Mouse (Mus musculus) hindbrain, embryonic 13.5 days (tissue): ENCODE data around the gene Hacd3. TPM values are rescaled to one million over a fixed set of nuclear protein-coding genes. Genes with fewer than 3 reads are reported as not detected.
"Not testable (repeated sequence)": the region's sequence is repeated elsewhere in the genome, so short reads cannot be mapped to it uniquely, and the experiment has no call there.

ENCODE experiments used
- ATAC-seq: fragments of 200-750 bp; cut with Nextera tagmentation; 2 replicates; pipeline ENCODE4 v1.8.0; 2017; ENCODE audit warnings: moderate TSS enrichment; ENCODE audit not compliant: low FRiP score
- H3K27ac ChIP-seq: fragments of 300-500 bp; sonication (generic); 2 replicates; pipeline ENCODE4 v1.5.1; 2015; ENCODE audit warnings: inconsistent platforms, mild to moderate bottlenecking, moderate library complexity
- H3K27me3 ChIP-seq: fragments of 300-500 bp; sonication (generic); 2 replicates; pipeline ENCODE4 v1.6.1; 2015; ENCODE audit warnings: mild to moderate bottlenecking, inconsistent platforms
- H3K36me3 ChIP-seq: fragments of 300-500 bp; sonication (generic); 2 replicates; pipeline ENCODE4 v1.6.1; 2015; ENCODE audit warnings: mild to moderate bottlenecking, inconsistent platforms
- H3K4me1 ChIP-seq: fragments of 300-500 bp; sonication (generic); replicated peaks from 2 replicates; pipeline ENCODE4 v1.6.1; 2015; ENCODE audit warnings: inconsistent platforms
- H3K4me2 ChIP-seq: fragments of 300-500 bp; sonication (generic); 2 replicates; pipeline ENCODE4 v1.6.1; 2015; ENCODE audit warnings: inconsistent platforms, mild to moderate bottlenecking, moderate library complexity
- H3K4me3 ChIP-seq: fragments of 300-500 bp; sonication (generic); 2 replicates; pipeline ENCODE4 v1.5.1; 2015; ENCODE audit warnings: mild to moderate bottlenecking, inconsistent platforms
- H3K9ac ChIP-seq: fragments of 300-500 bp; sonication (generic); 2 replicates; pipeline ENCODE4 v1.6.1; 2015; ENCODE audit warnings: mild to moderate bottlenecking, inconsistent platforms
- H3K9me3 ChIP-seq: fragments of 300-500 bp; sonication (generic); 2 replicates; pipeline ENCODE4 v1.6.1; 2016; ENCODE audit warnings: inconsistent platforms
- WGBS: fragments of 180-500 bp; shearing (Covaris S2); methylation state at CpG from one replicate; pipeline ENCODE4 v1.1.7; 2015; 5-methylcytosine and 5-hydroxymethylcytosine counted together
- polyA plus RNA-seq: library from polyadenylated mRNA; unstranded; fragments of >200 nt; fragmentation: Nextera tagmentation; extraction: Ambion mirVana; gene quantifications from 2 replicates; pipeline ENCODE4 v1.2.1, GENCODE M21; 2015

Gene Hacd3
- polyA plus RNA-seq, 1 experiment from 2014 or later = 206 TPM

- Histone ChIP-seq H3K9me3 (no peaks in the 10 kb centered on the region), H3K36me3 (peaks cover 3% of the 10 kb centered on the region; the same call in 1 of the 2 replicates), H3K4me1 (peaks cover 57% of the 10 kb centered on the region), H3K27me3 (no peaks in the 10 kb centered on the region), H3K9ac (no peak overlapping the region), H3K4me2 (no peak overlapping the region), H3K27ac (peak overlapping the region; percentile 66), H3K4me3 (no peak overlapping the region)
- no peak for ATAC-seq
- WGBS = 81% methylated on average over 7 of the region's 7 CpGs
Measured at GRCm38 (mm10) chr9:65015461-65016222, 5.9 kb downstream of the Hacd3 start.

GRCm38 (mm10) chr9:65011304-65011703, 10.2 kb downstream of the Hacd3 start:
- Histone ChIP-seq H3K4me1 (peaks cover 14% of the 10 kb centered on the region), H3K9me3 (no peaks in the 10 kb centered on the region), H3K4me3 (no peak overlapping the region), H3K27me3 (no peaks in the 10 kb centered on the region), H3K4me2 (no peak overlapping the region), H3K36me3 (peaks cover 32% of the 10 kb centered on the region), H3K27ac (no peak overlapping the region), H3K9ac (no peak overlapping the region)
- 58% methylated on average over 6 of the region's 6 CpGs for WGBS
- no peak for ATAC-seq

- Histone ChIP-seq H3K36me3 (peaks cover 38% of the 10 kb centered on the region), H3K9me3 (no peaks in the 10 kb centered on the region), H3K27ac (no peak overlapping the region), H3K4me2 (no peak overlapping the region), H3K9ac (no peak overlapping the region), H3K4me3 (no peak overlapping the region), H3K4me1 (peaks cover 7% of the 10 kb centered on the region), H3K27me3 (no peaks in the 10 kb centered on the region)
- no peak for ATAC-seq
- WGBS = 89% methylated on average over 8 of the region's 8 CpGs
Measured at GRCm38 (mm10) chr9:65010632-65011031, 10.9 kb downstream of the Hacd3 start.

- no peak for ATAC-seq
- no peaks in the 10 kb centered on the region for H3K9me3 ChIP-seq
- H3K27ac ChIP-seq = no peak overlapping the region
- no peak overlapping the region for H3K4me3 ChIP-seq
- H3K9ac ChIP-seq = no peak overlapping the region
- 96% methylated on average over 8 of the region's 8 CpGs for WGBS
- H3K27me3 ChIP-seq = no peaks in the 10 kb centered on the region
- H3K4me1 ChIP-seq = no peaks in the 10 kb centered on the region
- H3K4me2 ChIP-seq = no peak overlapping the region
- peaks cover 74% of the 10 kb centered on the region for H3K36me3 ChIP-seq
Measured at GRCm38 (mm10) chr9:65005737-65006136, 15.8 kb downstream of the Hacd3 start.

- H3K36me3 ChIP-seq = peaks cover 80% of the 10 kb centered on the region
- H3K4me2 ChIP-seq = no peak overlapping the region
- ATAC-seq = no peak
- no peaks in the 10 kb centered on the region for H3K27me3 ChIP-seq
- H3K9me3 ChIP-seq = no peaks in the 10 kb centered on the region
- no peak overlapping the region for H3K4me3 ChIP-seq
- H3K4me1 ChIP-seq = no peaks in the 10 kb centered on the region
- WGBS = 60% methylated on average over 4 of the region's 4 CpGs
- 0 out of 2 replicates have a peak overlapping the region, but pooled peaks have one; percentile 35 for H3K27ac ChIP-seq
- H3K9ac ChIP-seq = no peak overlapping the region
Measured at GRCm38 (mm10) chr9:65001481-65001880, 20.0 kb downstream of the Hacd3 start.

- not testable (repeated sequence) for H3K27ac ChIP-seq, H3K4me1 ChIP-seq, H3K9ac ChIP-seq, H3K27me3 ChIP-seq, H3K4me2 ChIP-seq, H3K9me3 ChIP-seq, H3K4me3 ChIP-seq, ATAC-seq
- 97% methylated on average over 1 of the region's 1 CpGs for WGBS
- H3K36me3 ChIP-seq = peaks cover 83% of the 10 kb centered on the region
Measured at GRCm38 (mm10) chr9:64995464-64995863, 26.0 kb downstream of the Hacd3 start.

- peaks cover 91% of the 10 kb centered on the region for H3K36me3 ChIP-seq
- WGBS = 92% methylated on average over 7 of the region's 7 CpGs
Measured at GRCm38 (mm10) chr9:64990291-64990690, 31.2 kb downstream of the Hacd3 start.

GRCm38 (mm10) chr9:64988443-64988842, 33.0 kb downstream of the Hacd3 start:
- Histone ChIP-seq H3K4me2 (no peak overlapping the region), H3K9ac (no peak overlapping the region), H3K36me3 (peaks cover 92% of the 10 kb centered on the region)

More at GRCm38 (mm10) chr9:64990291-64990690, 31.2 kb downstream of the Hacd3 start:
- Histone ChIP-seq H3K9me3 (no peaks in the 10 kb centered on the region), H3K4me3 (no peak overlapping the region), H3K4me1 (no peaks in the 10 kb centered on the region), H3K9ac (no peak overlapping the region), H3K27ac (no peak overlapping the region), H3K4me2 (no peak overlapping the region), H3K27me3 (no peaks in the 10 kb centered on the region)
- ATAC-seq = no peak

GRCm38 (mm10) chr9:64987651-64988050, 33.8 kb downstream of the Hacd3 start:
- Histone ChIP-seq H3K27ac (no peak overlapping the region), H3K4me3 (no peak overlapping the region), H3K36me3 (peaks cover 91% of the 10 kb centered on the region), H3K27me3 (no peaks in the 10 kb centered on the region), H3K9me3 (no peaks in the 10 kb centered on the region), H3K9ac (no peak overlapping the region), H3K4me1 (no peaks in the 10 kb centered on the region), H3K4me2 (no peak overlapping the region)
- WGBS = 94% methylated on average over 2 of the region's 2 CpGs
- no peak for ATAC-seq

More at GRCm38 (mm10) chr9:64988443-64988842, 33.0 kb downstream of the Hacd3 start:
- no peak overlapping the region for H3K4me3 ChIP-seq
- no peak overlapping the region for H3K27ac ChIP-seq
- H3K27me3 ChIP-seq = no peaks in the 10 kb centered on the region
- no peak for ATAC-seq
- whole genome bisulfite sequencing = 95% methylated on average over 6 of the region's 6 CpGs
- H3K9me3 ChIP-seq = no peaks in the 10 kb centered on the region
- no peaks in the 10 kb centered on the region for H3K4me1 ChIP-seq

- no peak for ATAC-seq
- 90% methylated on average over 9 of the region's 9 CpGs for WGBS
- Histone ChIP-seq H3K4me2 (no peak overlapping the region), H3K36me3 (peaks cover 95% of the 10 kb centered on the region), H3K4me1 (no peaks in the 10 kb centered on the region), H3K9me3 (no peaks in the 10 kb centered on the region), H3K4me3 (no peak overlapping the region), H3K27me3 (no peaks in the 10 kb centered on the region), H3K9ac (no peak overlapping the region), H3K27ac (no peak overlapping the region)
Measured at GRCm38 (mm10) chr9:64985807-64986206, 35.7 kb downstream of the Hacd3 start.

- Histone ChIP-seq H3K9me3 (no peaks in the 10 kb centered on the region), H3K4me3 (no peak overlapping the region), H3K4me1 (no peaks in the 10 kb centered on the region), H3K27me3 (no peaks in the 10 kb centered on the region), H3K36me3 (peaks cover 95% of the 10 kb centered on the region), H3K27ac (no peak overlapping the region; the same call in 1 of the 2 replicates), H3K4me2 (no peak overlapping the region), H3K9ac (no peak overlapping the region)
- 87% methylated on average over 8 of the region's 8 CpGs for WGBS
- ATAC-seq = no peak
Measured at GRCm38 (mm10) chr9:64985037-64985794, 36.3 kb downstream of the Hacd3 start.

GRCm38 (mm10) chr9:64981904-64982303, 39.6 kb downstream of the Hacd3 start:
- Histone ChIP-seq H3K4me3 (no peak overlapping the region), H3K4me1 (no peaks in the 10 kb centered on the region), H3K9ac (no peak overlapping the region), H3K27ac (no peak overlapping the region), H3K27me3 (no peaks in the 10 kb centered on the region), H3K36me3 (peaks cover 95% of the 10 kb centered on the region), H3K9me3 (no peaks in the 10 kb centered on the region), H3K4me2 (no peak overlapping the region)
- ATAC-seq = no peak
- WGBS = 84% methylated on average over 1 of the region's 1 CpGs
